Mouse (Mus musculus): ENCODE measurements around the gene Igf2.

The Igf2 gene

DNA sequence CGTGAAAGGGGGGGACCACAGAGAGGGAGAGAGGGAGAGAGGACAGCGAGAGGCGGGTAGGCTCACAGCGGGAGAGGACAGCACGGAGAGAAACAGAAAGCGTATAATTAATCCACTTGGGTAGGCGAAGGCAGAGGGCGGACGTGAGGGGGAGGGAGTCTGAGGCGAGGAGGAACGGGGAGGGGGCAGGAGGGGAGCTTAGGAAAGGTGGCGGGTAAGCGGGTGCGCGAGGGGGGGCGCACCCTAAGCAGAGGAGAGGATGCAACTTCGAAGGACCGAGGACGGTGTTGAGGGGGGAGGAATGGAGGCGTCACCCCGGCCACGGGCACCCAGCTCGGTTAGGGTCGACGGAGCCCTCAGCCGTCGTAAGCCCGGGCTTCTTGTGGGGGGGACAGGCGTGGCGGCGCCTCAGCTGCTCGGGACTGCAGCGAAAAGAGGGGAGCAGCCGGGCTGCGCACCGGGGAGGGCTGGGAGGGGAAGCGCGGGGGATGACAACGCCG lies 7.9 kb downstream of the Igf2 start:
- DNase-seq (ENCODE audit: low read depth) = no peak

DNA sequence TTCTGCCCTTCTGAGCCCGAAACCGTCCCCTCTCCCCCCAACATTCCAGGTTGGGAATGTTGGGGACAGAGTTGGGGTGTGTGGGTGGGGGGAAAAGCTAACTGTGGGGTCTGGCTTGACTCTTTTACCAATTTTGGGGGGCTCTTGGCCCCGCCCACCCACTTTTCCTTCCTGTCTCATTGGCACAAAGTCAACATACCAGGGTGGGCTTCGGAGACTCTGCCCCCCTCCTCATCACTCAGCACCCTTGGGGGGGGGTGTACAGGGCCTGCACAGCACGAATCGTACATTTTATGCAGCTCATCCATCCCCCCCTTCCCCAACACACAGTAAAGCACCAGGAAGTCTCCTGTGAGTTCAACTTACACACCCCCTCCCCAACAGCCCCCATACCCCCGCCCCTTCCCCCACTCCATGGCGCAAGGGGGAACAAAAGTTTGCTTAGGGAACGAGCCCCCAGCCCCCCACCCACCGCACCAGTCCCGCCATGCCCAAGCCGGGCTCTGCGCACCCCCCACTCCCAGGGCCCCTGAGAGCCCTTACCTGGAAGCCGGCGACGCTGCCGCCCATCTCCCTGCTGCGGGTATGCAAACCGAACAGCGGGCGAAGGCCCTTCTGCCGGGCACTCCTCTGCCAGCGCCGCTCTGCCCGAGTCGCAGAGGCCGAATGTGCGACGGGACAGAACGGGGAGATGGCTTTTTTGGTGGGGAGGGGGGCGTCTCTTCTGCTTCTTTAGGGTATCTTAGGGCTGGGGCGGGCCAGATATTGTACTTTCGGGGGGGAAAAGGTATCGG lies 8.6 kb downstream of the Igf2 start:
- DNase-seq (ENCODE audit: low read depth) = no peak

DNA sequence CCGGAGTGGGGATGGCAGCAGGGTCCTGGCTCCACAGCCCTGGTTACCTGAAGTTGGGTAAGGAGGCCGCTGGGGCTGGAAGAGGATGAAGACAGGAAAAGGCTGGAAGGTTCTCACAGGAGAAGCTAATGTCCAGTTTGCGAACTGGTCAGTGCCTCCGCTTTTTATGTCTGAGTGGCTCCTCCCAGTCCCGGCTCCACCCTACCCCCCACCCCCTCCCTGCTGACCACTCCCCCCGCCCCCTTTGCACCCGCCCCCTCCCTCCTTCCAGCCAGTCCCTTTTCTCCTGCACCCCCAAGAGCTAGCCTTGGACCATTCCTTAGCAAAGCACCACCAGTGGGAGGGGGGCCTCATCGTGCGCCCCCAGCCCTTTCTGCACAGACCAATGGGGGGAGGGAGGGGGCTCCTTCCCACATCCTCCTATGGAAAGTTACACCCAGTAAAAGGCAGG lies 9.2 kb downstream of the Igf2 start:
- DNase-seq (ENCODE audit: low read depth) = no peak

DNA sequence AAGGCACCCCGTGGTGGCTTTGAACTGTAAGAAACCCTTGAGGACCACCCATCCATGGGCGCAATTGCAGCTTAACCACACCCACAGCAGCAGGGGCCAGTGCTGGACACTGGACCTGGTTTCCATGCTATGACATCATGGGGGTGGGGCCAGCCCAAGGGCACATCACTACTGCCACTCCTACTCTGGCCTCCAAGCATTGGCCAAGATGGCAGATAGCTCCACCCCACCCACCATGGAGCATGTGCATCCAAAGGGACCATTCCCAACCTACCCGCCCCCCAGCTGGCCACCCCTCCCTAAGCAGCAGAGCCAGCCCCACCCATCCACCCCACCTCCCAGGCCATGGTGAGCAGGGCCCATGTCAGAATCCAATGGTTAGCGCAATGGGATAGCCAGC lies 10.6 kb downstream of the Igf2 start:
- DNase-seq (ENCODE audit: low read depth) = no peak

DNA sequence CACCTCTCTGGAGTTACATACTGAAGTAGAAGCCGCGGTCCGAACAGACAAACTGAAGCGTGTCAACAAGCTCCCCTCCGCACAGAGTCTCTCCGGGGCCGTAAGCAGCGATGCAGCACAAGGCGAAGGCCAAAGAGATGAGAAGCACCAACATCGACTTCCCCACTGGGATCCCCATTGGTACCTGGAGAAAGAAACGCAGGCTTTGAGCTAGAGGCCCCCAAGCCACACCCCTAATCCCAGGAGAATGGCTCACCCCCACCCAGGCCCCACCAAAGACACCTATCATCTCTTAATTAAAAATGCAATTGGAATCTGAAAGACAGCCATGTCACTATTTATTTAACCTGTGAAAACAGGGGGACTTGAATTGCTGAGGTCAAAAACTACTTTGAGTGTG lies 11.0 kb downstream of the Igf2 start:
- DNase-seq (ENCODE audit: low read depth) = no peak

DNA sequence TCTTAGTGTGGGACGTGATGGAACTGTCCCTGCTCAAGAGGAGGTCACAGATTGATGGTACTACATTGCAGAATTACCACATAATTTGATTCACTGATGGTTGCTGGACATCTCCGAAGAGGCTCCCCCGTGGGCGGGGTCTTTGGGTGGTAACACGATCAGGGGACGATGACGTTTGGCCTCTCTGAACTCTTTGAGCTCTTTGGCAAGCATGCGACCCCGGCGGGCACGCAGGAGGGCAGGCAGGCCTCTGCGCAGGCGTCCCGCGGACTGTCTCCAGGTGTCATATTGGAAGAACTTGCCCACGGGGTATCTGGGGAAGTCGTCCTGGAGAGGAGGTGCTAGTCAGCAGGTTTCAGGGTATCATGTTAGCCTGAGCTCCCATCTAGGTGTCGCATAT lies 12.9 kb downstream of the Igf2 start:
- DNase-seq (ENCODE audit: low read depth) = no peak

DNA sequence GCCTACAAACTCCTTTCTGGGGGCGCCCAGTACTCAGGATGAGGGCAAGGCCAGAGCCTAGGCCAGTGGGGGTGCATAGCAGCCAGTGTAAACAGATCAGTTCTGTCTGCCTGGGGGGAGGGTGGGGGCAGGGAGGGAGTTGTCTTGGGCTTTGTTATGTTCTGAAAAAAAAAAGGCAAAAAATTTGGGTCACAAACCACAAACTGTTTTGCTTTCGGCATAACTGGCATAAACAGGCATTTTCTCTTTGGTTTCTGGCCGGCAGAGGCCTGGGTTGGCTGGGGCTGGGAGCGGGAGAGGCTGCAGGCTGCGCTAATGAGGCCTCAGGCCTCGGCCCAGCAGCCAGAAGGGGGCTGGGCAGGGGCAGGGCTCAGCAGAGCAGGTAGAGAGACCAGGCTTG lies 19.9 kb downstream of the Igf2 start:
- no peak for DNase-seq (ENCODE audit: low read depth)

DNA sequence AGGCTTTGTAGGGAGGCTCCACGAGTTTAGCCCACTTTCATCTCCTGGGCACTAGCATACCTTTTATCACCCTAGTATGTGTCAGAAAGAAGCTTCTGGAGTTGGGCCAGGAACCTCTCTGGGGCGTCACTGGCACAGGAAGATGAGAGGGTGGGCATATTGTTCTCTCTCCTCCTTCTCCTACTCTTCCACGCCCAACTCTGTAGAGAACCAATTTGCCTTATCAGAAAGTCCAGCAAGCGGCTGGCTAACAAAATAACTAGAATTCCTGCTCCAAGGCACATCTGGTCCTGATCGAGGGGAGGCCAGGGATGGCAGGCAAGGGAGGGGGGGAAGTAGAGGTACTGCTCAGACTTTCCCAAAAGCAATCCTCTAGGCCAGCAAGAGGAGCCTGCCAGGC lies 21.6 kb downstream of the Igf2 start:
- peak; percentile 9 for DNase-seq (ENCODE audit: low read depth)

DNA sequence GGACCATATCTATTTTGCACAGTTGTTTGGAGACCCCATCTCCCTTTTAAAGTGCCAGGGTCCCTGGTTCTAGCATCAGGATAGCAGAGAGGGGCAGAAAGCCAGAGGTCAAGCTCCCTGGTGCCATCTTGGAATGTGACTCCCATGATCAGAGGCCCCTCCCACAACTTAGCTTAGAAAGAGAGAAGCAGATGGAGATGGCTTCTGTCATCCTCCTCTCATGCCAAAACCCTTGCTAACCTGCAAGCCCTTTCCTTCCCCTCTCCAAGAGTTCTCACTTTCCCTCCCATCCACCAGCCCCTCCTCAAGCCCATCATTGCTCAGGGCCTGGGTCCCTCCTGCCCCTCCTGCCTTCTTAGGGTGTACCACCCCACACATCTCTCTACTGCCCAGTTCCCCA lies 30.4 kb downstream of the Igf2 start:
- DNase-seq (ENCODE audit: low read depth) = no peak

DNA sequence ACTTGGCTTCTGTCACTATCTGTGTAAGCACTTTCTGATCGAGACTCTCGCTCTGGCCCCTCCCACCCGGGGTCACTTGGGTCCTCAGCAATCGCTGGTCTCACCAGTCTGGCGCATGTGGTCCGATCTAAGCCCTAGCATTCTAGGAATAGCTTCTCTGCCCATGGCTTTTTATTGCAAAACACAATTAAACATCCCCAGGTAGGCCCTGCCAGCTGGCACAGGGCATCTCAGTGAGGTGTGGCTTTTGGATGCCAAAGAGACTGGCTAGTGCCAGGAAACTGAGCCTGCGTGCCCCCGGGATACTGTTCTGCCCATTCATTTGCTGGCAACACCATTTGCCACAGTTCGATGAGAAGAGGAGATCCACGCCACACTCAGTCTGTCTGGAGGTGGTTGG lies 35.9 kb downstream of the Igf2 start:
- no peak for DNase-seq (ENCODE audit: low read depth)

DNA sequence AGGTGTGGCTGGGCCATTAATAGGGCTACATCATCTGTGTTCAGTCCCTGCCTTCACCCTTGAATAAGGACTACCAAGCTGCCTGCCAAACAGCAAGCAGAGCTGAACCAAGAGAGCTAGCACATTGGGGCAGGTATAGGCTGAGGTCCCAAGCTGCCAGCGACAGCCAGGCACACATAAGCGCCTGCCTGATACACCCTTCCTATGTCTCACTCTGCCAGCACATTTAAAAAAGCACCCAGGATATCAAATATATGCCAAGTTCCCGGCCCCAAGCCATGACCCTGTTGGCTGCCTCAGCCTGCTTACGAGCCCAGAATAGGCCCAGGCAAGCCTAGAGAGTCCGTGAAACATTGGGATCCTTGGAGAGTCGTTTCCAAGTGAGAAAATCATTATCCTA lies 36.8 kb downstream of the Igf2 start:
- DNase-seq (ENCODE audit: low read depth) = no peak

DNA sequence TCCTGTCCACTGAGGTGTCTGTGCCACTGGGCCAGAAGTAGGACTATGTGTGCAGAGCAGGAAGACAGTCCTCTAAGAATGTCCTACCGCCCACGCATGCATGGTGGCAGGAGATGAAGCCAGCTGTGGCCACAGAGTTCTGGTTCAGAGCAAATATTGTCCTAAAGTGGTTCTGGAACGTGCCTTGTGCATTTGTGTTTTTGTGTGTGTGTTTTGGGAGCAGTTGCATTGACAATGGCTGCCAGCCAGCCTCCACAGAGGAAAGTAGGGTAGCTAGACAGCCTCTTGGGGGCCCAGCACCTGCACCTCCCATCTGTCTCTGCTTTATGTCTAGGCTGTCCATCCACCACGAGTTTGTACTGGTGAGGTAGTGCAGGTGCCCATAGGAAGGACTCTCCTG lies 44.4 kb downstream of the Igf2 start:
- no peak for DNase-seq (ENCODE audit: low read depth)

DNA sequence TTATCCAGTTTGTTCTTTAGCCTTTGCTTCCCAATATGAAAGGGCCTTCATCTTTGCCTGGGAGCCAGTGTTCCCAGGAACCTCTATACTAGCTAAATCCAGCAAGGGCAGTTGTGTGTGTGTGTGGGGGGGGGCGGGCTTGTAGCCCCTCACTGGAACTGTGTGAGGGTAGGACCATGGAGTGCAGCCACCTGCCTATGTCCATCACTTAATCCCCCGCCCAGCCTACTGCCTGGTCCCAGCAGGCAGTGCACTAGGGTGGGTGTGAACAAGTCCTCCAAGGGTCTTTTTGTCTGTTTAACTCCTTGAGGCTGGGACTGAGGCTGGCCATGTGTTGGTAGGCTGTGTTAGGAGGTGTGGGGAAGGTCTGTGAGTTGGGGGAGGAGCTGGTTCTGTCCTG lies 53.5 kb downstream of the Igf2 start:
- DNase-seq (ENCODE audit: low read depth) = no peak

DNA sequence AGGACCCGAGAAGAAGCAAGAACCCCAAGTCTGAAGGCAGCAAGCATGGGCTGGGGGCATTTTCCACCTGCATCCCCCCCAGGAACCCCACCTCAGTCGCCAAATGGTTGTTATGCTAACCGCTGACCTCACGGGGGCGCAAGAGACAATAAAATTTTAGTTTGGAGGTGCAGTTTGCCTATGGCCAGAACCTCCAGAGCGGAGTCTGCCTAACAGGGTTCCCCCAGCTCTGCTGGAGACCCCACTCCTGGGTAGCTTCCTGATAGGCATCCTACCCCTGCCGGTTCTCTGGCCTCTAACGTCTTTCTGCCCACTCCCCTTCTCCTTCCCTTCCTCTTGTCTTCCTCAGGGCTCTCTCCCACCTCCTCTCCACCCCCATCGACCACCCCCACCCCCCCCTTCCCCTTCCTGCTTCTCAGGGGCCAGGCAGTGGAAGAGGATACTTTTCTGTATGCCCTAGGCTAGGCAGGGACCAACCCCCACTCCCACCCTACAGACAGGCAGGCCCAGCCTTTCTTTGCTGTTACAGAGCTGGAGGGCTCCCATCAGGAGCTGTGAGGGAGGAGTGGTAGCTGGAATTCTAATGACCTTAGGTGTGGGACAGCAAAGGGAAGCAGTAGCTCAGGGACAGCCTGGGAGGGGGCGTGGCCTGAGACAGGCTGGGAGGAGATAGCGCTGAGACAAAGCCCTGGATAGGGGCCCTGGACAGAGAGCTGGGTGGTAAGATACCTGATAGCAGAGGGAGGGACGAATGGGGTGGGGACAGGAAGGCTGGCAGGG lies 55.8 kb downstream of the Igf2 start:
- DNase-seq (ENCODE audit: low read depth) = peak; percentile 74

DNA sequence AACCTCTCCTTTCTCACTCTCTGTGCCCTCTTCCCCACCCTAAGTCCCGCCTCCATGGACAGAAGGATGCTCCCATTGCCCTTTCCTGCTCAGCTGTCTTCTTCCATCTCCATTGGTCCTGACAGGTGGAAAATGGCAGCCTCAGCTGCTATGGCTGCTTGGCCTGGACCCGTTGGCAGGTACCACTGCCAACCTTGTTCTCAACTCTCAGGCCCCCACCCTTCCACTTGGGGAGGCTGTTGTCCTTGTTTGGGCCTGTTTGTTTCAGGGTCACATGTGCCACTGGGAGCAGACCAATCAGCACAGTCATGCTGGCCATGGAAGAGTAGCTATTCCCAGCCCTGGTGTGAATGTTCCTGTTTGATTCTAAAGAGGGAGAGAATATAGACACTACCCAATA lies 65.7 kb downstream of the Igf2 start:
- no peak for DNase-seq (ENCODE audit: low read depth)

All from c-Kit-positive CD71-positive TER-119-negative erythroid progenitor cells, embryonic 14.5 days (primary cell).